Mouse (Mus musculus): ENCODE measurements around the gene Tanc1.
A peak's percentile ranks its signal among the peaks of the same experiment; 100 is the strongest.

Gene Tanc1

DNA sequence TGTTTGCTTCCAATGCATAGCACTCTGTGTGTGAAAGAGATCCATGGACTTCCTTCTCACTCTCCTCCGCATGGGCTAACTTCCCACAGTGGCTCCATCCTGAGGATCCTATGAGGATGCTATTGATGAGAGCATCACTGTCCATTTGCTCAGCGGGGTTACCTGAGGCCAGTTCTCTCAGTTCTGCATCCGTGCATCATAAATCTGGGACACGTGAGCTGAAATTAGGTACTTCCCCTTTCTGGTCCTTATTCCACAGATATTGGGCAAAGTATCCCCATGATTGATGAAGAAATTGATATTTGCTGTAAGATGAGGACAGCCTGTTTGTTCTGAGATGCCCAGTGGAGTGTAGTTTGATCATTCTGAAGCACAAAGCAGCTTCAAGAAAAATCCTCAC, 156.1 kb downstream of the Tanc1 start:
- no peak for DNase-seq

DNA sequence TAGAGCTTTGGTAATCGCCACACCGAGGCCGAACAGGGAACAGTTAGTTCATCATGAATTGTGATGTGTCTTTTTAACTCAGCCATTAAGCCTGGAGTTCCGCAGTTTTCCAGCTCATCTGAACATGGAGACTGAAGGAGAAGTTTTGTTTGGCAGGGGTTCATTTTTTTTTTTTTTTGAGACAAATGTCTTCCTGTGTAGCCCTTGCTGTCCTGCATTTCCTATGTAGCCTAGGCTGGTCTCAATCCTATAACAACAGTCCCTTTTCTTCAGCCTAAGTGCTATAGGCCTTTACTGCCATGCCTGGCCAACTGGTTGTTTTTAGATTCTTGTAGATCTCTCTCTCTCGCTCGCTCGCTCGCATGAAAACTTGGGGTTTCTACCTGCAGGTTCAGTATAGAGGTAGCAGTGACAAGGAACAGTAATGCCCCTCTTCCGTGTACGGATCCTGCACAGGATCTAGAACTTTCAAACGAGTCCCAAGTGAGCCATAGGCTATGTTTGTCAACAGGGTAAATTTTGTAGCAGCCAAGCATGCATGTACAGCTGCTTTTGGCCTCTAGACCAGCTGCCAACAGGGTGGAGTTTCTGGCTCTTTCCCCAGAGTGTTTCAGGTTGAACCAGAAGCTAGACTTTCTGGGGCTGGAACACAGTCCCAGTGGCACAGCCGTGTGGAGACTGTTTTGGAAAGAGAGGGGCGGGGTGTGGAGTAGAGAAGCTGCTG, 157.0 kb downstream of the Tanc1 start:
- DNase-seq, result no peak

DNA sequence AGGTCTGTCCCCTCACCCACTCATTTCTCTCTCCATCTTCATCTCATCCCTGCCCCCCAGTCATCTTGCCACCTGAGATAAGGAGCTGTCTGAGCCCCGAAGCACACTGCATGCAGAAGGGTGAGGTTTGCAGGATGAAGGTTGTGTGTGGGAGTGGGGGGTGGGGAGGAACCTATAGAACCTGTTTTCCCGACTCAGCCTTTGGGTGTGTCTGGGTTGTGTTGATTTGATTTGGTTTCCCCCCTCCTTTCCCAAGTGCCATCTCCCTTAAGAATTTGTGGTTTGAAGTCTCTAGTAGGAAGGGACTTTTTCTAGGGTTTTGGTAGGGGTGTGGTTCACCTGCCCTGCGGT, 157.5 kb downstream of the Tanc1 start:
- DNase-seq, result no peak

DNA sequence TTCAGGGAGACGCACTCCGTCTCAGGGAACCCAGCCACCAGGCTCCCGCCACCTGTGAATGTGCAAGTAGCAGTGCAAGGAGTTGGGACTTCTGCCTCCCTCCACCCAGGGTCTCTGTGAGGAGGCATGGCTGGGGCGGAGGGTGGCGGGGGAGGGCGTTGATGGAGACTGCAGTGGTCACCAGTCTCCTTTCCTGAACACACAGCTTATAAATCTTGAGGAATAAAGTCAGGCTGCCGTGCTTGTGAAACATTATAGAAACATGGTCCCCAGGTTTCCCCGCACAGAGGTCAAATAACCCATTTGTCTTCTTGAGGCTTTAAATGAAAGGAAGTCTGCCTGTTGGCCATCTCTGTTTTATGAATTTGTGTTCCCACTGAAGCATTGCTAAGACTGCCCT, 159.9 kb downstream of the Tanc1 start:
- DNase-seq, result no peak

DNA sequence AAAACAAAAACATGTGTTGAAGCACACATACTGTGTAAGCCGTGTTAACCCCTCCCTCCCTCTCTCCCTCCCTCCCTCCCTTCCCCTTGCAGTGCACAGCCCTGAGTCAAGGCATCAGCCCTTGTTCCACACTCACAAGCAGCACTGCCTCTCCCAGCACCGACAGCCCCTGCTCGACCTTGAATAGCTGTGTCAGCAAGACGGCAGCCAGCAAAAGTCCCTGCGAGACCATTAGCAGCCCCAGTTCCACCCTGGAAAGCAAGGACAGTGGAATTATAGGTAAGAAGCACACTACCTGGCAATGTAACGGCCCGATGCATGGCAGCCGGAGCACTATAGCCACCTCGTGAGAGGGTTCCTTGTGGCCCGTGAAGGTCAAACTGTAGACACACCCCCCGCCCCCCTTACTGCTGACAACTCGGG, 160.4 kb downstream of the Tanc1 start:
- DNase-seq, result no peak

- DNase-seq, result no peak
Observed at GRCm38 (mm10) chr2:59774374-59774773, 162.5 kb downstream of the Tanc1 start.

DNA sequence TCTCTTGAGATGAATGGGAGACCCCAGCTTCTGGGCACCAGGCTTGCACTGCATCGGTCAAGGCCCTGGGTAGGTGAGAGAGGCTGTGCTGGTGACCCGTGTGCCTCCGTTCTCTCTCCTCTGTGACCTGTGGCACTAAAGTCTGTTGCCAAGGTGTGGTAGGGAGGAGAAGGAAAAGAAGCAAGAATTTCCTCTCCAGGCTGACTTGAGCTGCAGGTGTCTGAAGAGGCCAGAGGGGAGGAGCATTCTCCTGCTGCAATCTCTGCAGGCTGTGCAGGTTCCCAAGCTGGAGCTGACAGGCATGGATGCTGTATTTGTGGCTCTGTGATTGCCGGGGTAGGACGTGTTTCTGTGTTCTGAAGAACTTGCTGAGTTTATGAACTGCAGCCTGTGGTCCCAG, 163.3 kb downstream of the Tanc1 start:
- DNase-seq, result no peak

GRCm38 (mm10) chr2:59775820-59776219, 164.0 kb downstream of the Tanc1 start:
- no peak for DNase-seq

DNA sequence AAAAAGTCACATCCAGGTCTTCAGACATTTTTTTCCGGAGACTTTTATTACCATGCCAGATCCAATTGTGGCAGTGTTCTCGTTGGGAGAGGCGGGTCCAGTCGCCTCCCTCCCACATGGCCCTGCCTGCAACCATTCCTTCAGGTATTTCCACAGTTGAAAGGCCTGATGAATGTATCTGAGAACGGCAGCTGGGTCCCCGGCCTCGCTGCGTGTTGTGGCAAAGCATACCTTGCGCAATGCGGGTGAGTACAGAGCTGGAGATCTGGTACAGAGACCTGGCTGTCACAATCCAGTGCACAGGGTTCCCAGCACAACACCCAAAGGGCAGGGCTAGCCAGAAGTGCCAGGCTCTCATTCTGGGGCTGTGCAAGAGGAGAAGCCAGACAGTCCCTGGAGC, 167.5 kb downstream of the Tanc1 start:
- no peak for DNase-seq

DNA sequence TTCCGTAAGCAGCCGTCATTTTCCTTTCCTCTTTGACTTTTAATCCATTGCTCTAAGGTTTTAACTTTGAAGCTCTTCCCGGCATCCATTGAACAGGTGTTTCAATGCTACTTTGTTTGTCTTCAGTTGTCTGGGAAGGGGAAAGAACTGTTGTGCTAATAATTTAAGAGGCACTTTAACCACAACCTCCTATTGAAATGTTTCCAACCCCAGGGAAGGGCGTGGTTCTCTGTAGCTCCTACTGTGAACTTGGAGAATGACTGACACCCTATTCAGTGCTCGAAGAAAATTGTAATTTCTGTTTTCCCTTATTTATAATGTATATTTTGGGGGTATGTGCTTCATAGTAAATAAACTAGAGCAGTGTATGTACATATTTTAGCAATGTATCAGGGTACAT, 168.4 kb downstream of the Tanc1 start:
- DNase-seq, result no peak

GRCm38 (mm10) chr2:59783055-59783831, 171.4 kb downstream of the Tanc1 start:
- no peak for DNase-seq

DNA sequence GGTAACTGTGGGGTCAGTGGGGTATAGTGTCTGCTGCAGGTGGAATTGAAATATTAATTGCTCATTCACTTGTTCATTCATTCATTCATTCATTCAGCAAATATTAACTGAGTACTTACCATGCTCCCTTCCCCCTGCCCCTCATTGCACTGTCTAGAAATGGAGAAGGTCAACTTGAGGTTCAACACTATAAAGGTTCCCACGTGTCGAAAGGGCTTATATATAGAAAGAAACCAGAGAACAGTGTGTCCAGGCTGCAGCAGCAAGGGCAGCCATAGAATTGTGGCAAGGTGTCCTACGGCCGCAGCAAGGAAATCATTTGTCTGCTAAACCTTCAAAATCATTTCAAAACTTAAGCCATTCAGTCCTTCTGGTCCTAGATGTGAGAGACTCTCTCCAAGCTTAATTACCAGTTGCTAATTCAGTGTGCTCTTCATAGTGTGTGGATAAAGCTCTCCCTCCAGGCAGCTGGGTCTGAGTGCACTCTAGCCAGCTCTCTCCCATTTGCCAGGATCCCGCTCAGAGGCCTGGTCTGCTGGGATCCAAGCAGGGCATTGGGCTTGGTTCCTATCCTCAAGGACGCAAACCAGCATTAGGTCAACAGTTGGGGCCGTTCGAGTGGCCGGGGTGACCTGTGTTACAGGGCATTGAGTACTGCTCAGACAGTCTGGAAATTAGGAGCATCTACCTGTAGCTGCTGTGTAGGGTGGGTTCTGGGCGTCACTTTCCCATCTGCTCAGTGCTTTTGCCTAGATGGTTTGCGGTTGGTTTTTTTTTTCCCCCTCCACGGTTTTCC, 172.2 kb downstream of the Tanc1 start:
- DNase-seq, result no peak

- no peak for DNase-seq
Observed at GRCm38 (mm10) chr2:59784628-59784883, 172.7 kb downstream of the Tanc1 start.

- DNase-seq, result no peak
Observed at GRCm38 (mm10) chr2:59785597-59785996, 173.8 kb downstream of the Tanc1 start.

DNA sequence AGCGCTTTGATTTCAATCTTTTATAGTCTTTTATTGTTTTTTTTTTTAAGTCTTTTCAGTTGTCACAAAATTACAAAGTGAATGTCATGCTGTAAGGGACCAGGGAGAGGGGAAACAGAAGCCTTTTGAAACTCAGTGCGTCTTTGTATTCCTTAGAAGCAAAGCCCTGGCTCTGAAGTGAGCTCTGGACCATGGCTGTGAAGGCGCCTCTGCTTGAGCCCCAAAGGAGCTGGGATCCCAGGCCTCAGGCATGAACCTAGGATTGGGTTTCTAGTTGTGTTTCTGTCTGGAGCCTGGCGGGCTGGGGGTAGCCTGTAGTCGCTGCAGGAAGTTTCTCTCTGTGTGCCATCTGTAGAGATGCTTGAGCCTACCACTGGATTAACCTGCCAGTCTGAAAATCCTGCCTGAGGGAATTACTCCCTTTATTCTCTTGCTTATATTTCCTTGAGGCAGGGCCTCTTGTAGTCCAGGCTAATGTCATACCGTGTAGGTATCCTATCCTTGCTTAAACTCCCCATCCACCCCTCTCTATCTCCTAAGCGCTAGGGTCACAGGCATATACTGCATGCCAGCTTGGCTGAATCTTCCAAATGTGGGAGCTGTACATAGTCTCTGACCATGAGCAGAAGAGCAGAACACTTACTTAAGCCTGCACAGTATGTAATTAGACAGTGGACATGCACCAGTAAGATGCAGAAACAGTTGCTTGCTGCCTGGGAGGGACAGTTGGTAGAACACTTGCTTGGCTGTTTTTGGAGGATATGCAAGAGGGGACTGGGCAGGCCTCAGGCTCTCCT, 177.1 kb downstream of the Tanc1 start:
- DNase-seq, result no peak

- DNase-seq, result no peak
Observed at GRCm38 (mm10) chr2:59791596-59791995, 179.8 kb downstream of the Tanc1 start.

DNA sequence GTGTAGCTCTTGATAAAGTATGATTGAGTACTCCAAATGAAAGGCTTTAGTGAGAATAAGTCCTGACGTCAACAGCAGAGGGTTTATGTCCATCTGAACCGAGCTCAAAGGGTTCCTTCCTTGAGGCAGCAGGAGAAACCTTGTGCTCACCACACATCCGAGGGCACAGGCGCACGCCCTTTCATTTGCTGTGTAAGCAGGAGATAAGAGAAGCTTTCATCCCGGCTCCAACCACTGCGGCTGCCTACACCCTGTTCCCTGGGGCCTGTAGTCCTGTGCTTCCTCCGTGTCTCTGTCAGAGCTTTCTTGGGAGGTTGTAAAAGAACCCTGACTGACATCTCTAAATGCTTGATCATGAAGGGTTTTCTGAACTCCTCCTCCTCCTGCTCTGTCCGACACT, 181.5 kb downstream of the Tanc1 start:
- DNase-seq, result no peak

DNA sequence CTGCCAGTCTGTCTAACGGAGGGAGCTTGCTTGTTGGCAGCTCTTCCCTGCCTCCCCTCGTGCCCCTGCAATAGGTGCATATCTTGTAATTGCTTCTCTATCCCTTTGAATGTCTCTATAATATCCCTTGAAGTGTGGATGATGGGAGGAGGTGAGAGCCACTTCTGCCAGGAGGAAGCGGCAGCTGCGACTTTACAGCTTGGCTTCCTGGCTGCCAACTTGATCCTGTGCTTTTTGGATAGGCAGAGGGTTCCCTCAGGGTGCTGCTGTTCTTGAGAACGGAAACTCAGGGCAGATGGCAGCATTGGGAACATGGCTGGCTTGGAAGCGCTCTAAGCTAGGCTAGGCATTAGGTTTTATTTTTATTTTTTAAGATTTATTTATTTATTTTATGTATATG, 183.0 kb downstream of the Tanc1 start:
- peak; percentile 79 for DNase-seq

- DNase-seq, result peak; percentile 34
Observed at GRCm38 (mm10) chr2:59798934-59799532, 187.2 kb downstream of the Tanc1 start.

- peak; percentile 94 for DNase-seq
Observed at GRCm38 (mm10) chr2:59799572-59799971, 187.7 kb downstream of the Tanc1 start.

DNA sequence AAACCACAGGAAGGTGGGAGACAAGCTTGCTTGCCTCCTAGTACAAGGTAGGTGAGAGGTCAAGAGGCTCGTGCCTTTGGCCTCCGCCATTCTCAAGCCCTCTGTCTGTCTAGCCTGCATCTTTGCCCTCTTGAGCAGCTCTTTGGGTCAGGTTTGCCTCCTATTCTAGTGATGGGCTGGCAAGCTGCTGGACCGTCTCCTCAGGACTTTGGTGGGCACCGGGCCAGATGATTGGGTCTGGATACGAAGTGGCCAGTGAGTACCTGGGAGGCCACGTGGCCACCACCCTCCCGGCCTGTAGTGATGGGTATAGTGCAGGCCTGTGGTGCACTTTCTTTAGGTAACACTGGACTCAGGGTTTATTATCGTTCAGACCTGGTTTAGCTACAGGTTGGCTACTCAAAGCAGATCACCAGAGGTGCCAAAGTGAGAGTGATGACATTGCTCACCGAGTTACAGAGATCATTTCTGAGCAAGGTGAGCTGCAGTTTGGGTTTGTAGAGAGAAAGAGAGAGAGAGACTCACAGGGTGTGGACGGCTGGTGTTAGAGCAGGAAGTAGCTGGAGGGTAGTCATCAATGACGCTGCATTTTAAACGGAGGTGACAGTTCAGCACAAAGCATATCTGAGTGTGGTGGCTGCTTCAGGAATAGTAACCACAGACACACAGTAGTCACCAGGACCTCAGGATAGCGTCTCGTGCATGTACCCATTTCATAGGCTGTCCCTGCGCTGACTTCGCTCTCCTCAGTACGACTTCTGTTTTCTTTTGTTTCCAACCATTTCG, 188.8 kb downstream of the Tanc1 start:
- DNase-seq, result peak; percentile 60
